Mouse (Mus musculus) bone marrow, adult 2 months (tissue): ENCODE measurements at regions not wholly inside any gene's neighbourhood (a gene's known extent, or its start where the extent isn't known, plus 50 kb on each side); places are given as distances from the start of the nearest gene placed in this dataset.

Source experiments
- H3K27ac ChIP-seq: fragments of 200-500 bp; 2 replicates; pipeline ENCODE4 v1.5.1; 2012; ENCODE audit warnings: low read depth, mild to moderate bottlenecking, control low read depth, inconsistent platforms, low read length; ENCODE audit not compliant: control insufficient read depth, poor library complexity, insufficient read depth
- H3K4me1 ChIP-seq: fragments of 200-500 bp; 2 replicates; pipeline ENCODE4 v1.6.1; 2011; ENCODE audit warnings: low read length; ENCODE audit not compliant: control insufficient read depth, insufficient read depth
- H3K4me3 ChIP-seq: fragments of 200-500 bp; replicated peaks from 2 replicates; pipeline ENCODE3; 2011; ENCODE audit warnings: mild to moderate bottlenecking, low read depth, low read length, control low read depth; ENCODE audit not compliant: control insufficient read depth
- CTCF ChIP-seq: fragments of 200-500 bp; IDR thresholded peaks from 2 replicates; pipeline ENCODE4 v1.5.1; 2011; ENCODE audit warnings: low read length, control low read depth; ENCODE audit not compliant: control insufficient read depth, insufficient read depth
- POLR2A ChIP-seq: fragments of 200-500 bp; IDR thresholded peaks from 2 replicates; pipeline ENCODE4 v1.6.1; 2011; ENCODE audit warnings: low read depth, mild to moderate bottlenecking, control low read depth, low read length, borderline replicate concordance; ENCODE audit not compliant: control insufficient read depth
- WGBS: fragments of 180-500 bp; shearing (Covaris S2); methylation state at CpG from one replicate; pipeline ENCODE4 v1.1.7; 2018; 5-methylcytosine and 5-hydroxymethylcytosine counted together

- TF ChIP-seq CTCF (no peak), POLR2A (no peak)
- 75% methylated on average over 3 of the region's 3 CpGs for WGBS
Measured at GRCm38 (mm10) chr2:92717706-92718105, 118.2 kb downstream of the Chst1 start.

GRCm38 (mm10) chr2:92721951-92722350, 122.4 kb downstream of the Chst1 start:
- H3K4me3 ChIP-seq = no peak overlapping the region
- TF ChIP-seq POLR2A (no peak), CTCF (no peak)
- no peaks in the 10 kb centered on the region for H3K4me1 ChIP-seq
- WGBS = 58% methylated on average over 3 of the region's 3 CpGs
- no peak overlapping the region for H3K27ac ChIP-seq

More at GRCm38 (mm10) chr2:92717706-92718105, 118.2 kb downstream of the Chst1 start:
- no peak overlapping the region for H3K27ac ChIP-seq
- H3K4me3 ChIP-seq = no peak overlapping the region
- no peaks in the 10 kb centered on the region for H3K4me1 ChIP-seq

- Histone ChIP-seq H3K27ac (no peak overlapping the region), H3K4me3 (no peak overlapping the region), H3K4me1 (no peaks in the 10 kb centered on the region)
- TF ChIP-seq POLR2A (no peak), CTCF (no peak)
- 56% methylated on average over 9 of the region's 9 CpGs for WGBS
Measured at GRCm38 (mm10) chr2:92723618-92724263, 124.2 kb downstream of the Chst1 start.

GRCm38 (mm10) chr2:92726640-92727039, 127.1 kb downstream of the Chst1 start:
- no peaks in the 10 kb centered on the region for H3K4me1 ChIP-seq
- no peak for TF ChIP-seq POLR2A
- no peak for TF ChIP-seq CTCF
- no peak overlapping the region for H3K4me3 ChIP-seq
- WGBS = 86% methylated on average over 7 of the region's 7 CpGs
- no peak overlapping the region for H3K27ac ChIP-seq

GRCm38 (mm10) chr2:92727241-92727640, 127.7 kb downstream of the Chst1 start:
- Histone ChIP-seq H3K27ac (no peak overlapping the region), H3K4me3 (no peak overlapping the region), H3K4me1 (no peaks in the 10 kb centered on the region)
- TF ChIP-seq POLR2A (no peak), CTCF (no peak)
- 73% methylated on average over 2 of the region's 2 CpGs for WGBS

- TF ChIP-seq POLR2A (no peak), CTCF (no peak)
- WGBS = 69% methylated on average over 3 of the region's 3 CpGs
- H3K27ac ChIP-seq = no peak overlapping the region
Measured at GRCm38 (mm10) chr2:92728388-92728787, 128.9 kb downstream of the Chst1 start.

GRCm38 (mm10) chr2:92730371-92730770, 130.9 kb downstream of the Chst1 start:
- no peak for TF ChIP-seq CTCF
- TF ChIP-seq POLR2A = no peak
- no peak overlapping the region for H3K27ac ChIP-seq
- 92% methylated on average over 6 of the region's 6 CpGs for WGBS
- no peaks in the 10 kb centered on the region for H3K4me1 ChIP-seq
- H3K4me3 ChIP-seq = no peak overlapping the region

More at GRCm38 (mm10) chr2:92728388-92728787, 128.9 kb downstream of the Chst1 start:
- Histone ChIP-seq H3K4me3 (no peak overlapping the region), H3K4me1 (no peaks in the 10 kb centered on the region)

GRCm38 (mm10) chr2:92733403-92733802, 133.9 kb downstream of the Chst1 start:
- 83% methylated on average over 1 of the region's 1 CpGs for WGBS
- no peak overlapping the region for H3K4me3 ChIP-seq
- no peaks in the 10 kb centered on the region for H3K4me1 ChIP-seq
- no peak overlapping the region for H3K27ac ChIP-seq
- TF ChIP-seq POLR2A (no peak), CTCF (no peak)

GRCm38 (mm10) chr2:92735784-92736183, 136.3 kb downstream of the Chst1 start:
- Histone ChIP-seq H3K27ac (no peak overlapping the region), H3K4me3 (no peak overlapping the region), H3K4me1 (no peaks in the 10 kb centered on the region)
- WGBS = 50% methylated on average over 5 of the region's 5 CpGs
- no peak for TF ChIP-seq POLR2A
- TF ChIP-seq CTCF = no peak
